Mouse (Mus musculus): ENCODE measurements around the gene Ankrd23. TPM values are rescaled to one million over a fixed set of nuclear protein-coding genes. Genes with fewer than 3 reads are reported as not detected.

Ankrd23 gene
- total RNA-seq, 2 experiments from 2014 or later, result 5.0 to 8.1 TPM

DNA sequence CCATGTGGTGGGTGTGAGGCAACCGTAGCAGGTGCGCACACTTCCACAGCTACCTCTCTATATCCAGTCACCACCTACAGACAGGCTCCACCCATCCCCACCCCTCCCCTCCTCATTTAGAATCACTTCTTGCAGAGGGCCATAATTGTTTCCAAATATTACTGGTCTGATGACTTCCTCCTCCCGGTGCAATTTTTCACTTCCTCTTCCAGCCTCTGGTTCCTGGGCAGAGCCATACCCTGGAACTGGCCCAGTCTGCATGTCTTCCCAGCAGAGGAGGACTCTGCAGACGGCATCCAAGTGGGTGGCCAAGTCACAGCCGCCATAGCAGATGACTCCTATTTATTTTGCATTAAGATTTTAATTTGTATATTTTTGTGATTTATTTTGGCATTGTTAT is 28.4 kb downstream of the Ankrd23 start:
- intact Hi-C loops (cut with DNase I), result no loop called here
- TF ChIP-seq CTCF (IDR thresholded peaks at IDR 0.05), result no peak
- no peak for DNase-seq (ENCODE audit: extremely low spot score in 1 of 2, low spot score in 2 of 2)
- H3K27ac ChIP-seq, result no peak overlapping the region
- H3K4me3 ChIP-seq, result no peak overlapping the region

DNA sequence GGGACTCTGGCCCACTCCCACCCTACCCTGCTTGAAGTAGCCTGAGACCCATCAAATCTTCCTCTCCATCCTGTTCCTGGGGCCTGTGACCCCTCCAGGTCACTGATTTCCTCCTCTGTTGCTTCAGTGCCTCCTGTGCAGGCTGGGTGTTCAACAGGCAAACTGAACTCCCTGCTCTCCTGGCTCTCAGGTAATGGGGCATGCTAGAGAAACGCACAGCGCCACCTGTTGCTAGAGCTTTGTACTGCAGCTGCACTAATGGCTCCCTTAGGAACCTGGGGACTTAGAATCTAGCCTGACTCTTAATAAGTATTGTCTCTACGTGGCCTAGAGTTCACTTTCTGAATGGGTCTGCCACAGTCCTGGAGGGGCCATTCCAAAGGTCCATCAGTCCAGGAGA is 35.4 kb downstream of the Ankrd23 start:
- DNase-seq (ENCODE audit: extremely low spot score in 1 of 2, low spot score in 2 of 2), result peak; percentile 64 to 79
- H3K27ac ChIP-seq, result no peak overlapping the region
- intact Hi-C loops (cut with DNase I), result loop anchor here (2.0 kb wide), 1 partner anchor 176 kb away; no protein-coding TSS in a partner anchor
- H3K4me3 ChIP-seq, result no peak overlapping the region
- peak; percentile 96 for TF ChIP-seq CTCF (IDR thresholded peaks at IDR 0.05)

DNA sequence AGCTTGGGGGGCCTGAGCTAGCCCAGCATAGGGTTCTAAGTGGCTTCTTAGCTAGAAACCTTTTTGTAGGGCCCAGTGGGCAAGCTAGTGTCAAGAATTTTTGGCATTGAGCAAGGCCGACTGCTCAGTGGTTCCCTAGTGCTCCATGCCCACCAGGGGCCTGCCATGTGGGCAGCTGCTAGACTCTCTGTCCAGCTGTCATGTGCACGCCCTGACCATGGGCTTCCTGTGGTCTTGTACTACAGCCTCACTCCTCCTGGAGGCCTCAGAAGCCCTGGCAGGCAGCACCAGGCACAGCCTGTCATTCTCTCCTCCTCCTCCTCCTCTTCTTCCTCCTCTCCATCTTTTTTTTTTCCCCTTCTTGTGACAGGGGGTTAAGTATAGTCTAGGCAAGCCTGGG is 39.4 kb downstream of the Ankrd23 start:
- DNase-seq (ENCODE audit: extremely low spot score in 1 of 2, low spot score in 2 of 2), result no peak
- no peak overlapping the region for H3K4me3 ChIP-seq
- no peak overlapping the region for H3K27ac ChIP-seq
- intact Hi-C loops (cut with DNase I), result no loop called here
- TF ChIP-seq CTCF (IDR thresholded peaks at IDR 0.05), result no peak

DNA sequence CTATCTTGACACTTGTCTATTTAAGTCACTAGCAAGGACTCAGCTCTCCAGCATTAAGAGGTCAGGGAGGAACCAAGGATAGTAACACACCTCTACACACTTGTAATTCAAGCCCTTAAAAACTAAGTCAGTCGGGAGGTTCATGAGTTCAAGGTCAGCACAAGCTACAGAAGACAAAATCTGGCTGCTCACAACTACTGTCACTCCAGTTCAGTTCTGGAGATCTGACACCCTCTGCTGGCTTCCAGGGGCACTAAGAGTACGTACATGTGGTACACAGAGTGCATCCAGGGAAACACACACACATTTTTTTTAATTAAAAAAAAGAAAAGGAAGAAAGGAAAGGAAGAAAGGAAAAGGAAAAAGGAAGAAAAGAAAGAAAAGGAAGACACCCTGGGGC is 40.0 kb downstream of the Ankrd23 start:
- intact Hi-C loops (cut with DNase I), result no loop called here
- TF ChIP-seq CTCF (IDR thresholded peaks at IDR 0.05), result peak; percentile 48
- Histone ChIP-seq H3K4me3 (no peak overlapping the region), H3K27ac (no peak overlapping the region)
- DNase-seq (ENCODE audit: extremely low spot score in 1 of 2, low spot score in 2 of 2), result no peak

DNA sequence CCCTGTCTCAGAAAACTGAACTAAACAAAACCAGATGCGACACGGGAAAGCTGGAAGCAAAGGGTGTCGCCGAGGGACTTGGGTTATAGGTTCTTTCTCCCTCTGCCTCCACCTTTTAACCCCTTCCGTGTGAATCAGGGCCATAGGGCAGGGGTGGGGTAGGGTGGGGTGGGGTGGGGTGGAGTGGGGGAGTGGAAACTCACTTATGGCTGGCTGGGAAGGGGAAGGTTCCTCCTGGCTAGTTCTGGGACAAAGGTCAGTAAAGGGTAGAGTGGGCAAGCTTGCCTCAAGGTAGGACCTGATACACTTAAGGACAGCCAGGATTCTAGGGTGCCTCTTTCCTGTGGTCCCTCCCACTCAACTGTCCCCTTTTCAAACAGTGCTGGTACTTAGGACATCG is 43.4 kb downstream of the Ankrd23 start:
- no peak for TF ChIP-seq CTCF (IDR thresholded peaks at IDR 0.05)
- no peak overlapping the region for H3K27ac ChIP-seq
- no peak for DNase-seq (ENCODE audit: extremely low spot score in 1 of 2, low spot score in 2 of 2)
- intact Hi-C loops (cut with DNase I), result no loop called here
- H3K4me3 ChIP-seq, result no peak overlapping the region

DNA sequence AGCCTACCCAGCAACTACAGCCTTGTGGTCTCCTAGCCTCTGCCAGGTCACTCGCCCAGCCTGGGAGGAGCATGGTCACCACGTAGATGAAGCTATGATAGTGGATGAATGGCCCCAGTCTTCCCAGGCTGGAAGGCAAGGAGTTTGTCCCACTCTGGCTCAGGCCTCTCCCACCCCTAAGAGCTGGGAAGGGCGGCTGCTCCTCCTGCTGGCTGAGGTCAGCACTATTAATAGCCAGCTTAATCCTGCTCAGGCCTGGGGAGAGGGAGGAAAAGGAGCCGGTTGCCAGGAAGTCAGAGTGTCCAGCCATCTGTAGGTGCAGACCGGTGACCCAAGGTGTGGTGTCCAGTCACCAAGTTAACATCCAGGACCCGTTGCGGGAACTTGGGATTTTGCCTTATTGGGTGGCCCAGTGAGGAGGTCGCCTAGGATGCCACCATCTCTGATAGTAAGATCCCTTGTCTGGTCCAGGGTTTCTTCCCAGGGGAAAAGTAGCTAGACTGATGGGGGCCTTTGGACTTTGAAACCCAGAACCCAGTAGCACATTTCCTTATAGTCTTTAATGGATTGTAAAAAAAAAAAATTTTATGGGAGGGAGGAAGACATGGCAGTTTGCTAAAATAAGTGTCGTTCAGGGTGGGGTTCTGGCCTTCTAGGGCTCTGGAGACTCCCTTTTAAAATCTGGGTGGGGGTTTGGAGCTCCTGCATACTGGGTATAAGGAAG is 44.1 kb downstream of the Ankrd23 start:
- H3K27ac ChIP-seq, result no peak overlapping the region
- DNase-seq (ENCODE audit: extremely low spot score in 1 of 2, low spot score in 2 of 2), result no peak
- TF ChIP-seq CTCF (IDR thresholded peaks at IDR 0.05), result peak; percentile 42
- intact Hi-C loops (cut with DNase I), result no loop called here
- H3K4me3 ChIP-seq, result no peak overlapping the region

DNA sequence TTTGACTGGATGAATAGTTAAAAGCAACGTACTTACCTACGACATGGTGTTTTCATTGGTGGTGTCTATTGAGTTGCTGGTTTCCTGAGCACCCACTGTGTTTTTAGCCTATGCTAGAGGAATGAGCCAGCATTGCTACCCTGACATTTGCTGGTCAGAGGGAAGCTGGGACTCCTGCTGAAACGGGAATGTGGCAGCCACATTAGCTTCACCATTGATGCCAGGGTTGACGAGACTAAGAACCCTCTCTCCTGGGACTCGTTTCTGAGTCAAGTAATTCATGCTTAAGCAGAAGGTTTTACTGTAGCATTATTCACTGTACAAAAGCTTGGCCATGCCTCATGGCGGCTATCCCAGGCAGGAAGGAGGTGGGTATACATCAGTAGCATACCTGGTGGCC is 47.0 kb downstream of the Ankrd23 start:
- Histone ChIP-seq H3K27ac (no peak overlapping the region), H3K4me3 (no peak overlapping the region)
- TF ChIP-seq CTCF (IDR thresholded peaks at IDR 0.05), result no peak
- intact Hi-C loops (cut with DNase I), result no loop called here
- DNase-seq (ENCODE audit: extremely low spot score in 1 of 2, low spot score in 2 of 2), result no peak

DNA sequence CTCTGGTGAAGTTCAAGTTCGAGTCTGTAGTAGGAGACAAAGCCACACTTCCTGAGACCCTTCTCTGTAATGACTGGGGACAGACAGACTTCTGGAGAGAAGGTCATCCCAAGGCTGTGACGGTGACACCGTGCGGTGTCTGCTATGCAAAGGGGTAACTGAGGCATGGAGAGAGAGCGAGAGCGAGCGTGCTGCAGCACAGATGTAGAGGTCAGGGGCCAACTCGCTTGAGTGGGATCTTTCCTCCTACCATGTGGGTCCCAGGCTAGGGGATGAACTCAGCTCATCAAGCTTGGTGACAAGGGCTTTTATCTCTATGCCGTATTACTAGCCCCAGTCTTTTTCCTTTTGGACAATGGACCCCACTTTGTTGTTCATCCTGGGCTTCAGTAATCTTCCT is 49.6 kb downstream of the Ankrd23 start:
- no peak for TF ChIP-seq CTCF (IDR thresholded peaks at IDR 0.05)
- DNase-seq (ENCODE audit: extremely low spot score in 1 of 2, low spot score in 2 of 2), result no peak
- intact Hi-C loops (cut with DNase I), result no loop called here

DNA sequence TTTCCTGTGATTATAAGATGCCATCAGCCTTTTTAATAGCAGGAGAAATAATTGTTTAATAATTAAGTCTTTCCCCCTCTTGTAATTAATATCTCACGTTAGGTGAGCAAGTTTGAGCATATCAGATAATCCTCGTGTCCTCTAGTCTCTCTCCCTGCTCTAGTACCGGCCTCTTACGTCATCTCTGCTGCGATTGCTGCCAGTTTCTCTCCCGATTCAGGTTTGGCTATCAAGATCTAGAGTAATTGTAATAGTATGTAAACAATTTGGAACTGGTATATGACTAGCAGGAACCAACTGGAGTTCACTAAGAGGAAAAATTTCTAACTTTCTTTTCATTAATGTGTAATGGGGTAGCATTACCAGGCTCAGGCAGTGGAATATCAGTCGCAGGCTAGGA is 51.6 kb downstream of the Ankrd23 start:
- no peak overlapping the region for H3K4me3 ChIP-seq
- no peak overlapping the region for H3K27ac ChIP-seq
- no peak for DNase-seq (ENCODE audit: extremely low spot score in 1 of 2, low spot score in 2 of 2)
- intact Hi-C loops (cut with DNase I), result no loop called here
- TF ChIP-seq CTCF (IDR thresholded peaks at IDR 0.05), result no peak

More for the DNA sequence above, 49.6 kb downstream of the Ankrd23 start:
- Histone ChIP-seq H3K4me3 (no peak overlapping the region), H3K27ac (no peak overlapping the region)

DNA sequence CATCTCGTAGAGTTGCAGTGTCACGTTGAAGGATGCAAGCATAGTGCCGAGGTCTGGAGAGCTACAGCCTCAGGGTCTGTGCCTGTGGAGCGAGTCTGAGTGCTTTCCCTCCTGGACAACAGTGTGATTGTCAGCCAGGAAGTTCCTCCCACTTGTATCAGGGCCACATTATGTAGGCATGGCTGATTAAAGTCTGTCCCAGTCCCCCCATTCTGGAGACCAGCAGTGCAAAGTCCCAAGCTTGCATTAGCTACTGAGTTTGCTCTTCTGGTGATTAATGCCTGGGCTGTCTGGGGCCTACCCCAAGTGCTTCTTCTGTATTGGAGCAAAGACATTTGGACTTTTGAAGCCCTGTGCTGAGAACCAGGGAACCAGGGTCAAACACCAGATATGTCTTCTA is 52.9 kb downstream of the Ankrd23 start:
- Histone ChIP-seq H3K27ac (no peak overlapping the region), H3K4me3 (no peak overlapping the region)
- intact Hi-C loops (cut with DNase I), result no loop called here
- no peak for DNase-seq (ENCODE audit: extremely low spot score in 1 of 2, low spot score in 2 of 2)
- no peak for TF ChIP-seq CTCF (IDR thresholded peaks at IDR 0.05)

Small RNAs within 50 kb of the gene (microRNA-seq; reads per million reads assigned to microRNA genes)
- 0 reads per million in 2 experiments for gene Gm47280

Other genes with a start within 250 kb of the Ankrd23 start
- 10 to 100 TPM; 16.1 to 23.5 TPM for gene Arid5a, start 229.2 kb downstream of the Ankrd23 start, total RNA-seq (2021)
- 10 to 100 TPM; 60.7 to 66.0 TPM for gene Kansl3, start 167.7 kb downstream of the Ankrd23 start, total RNA-seq (2021)
- not detected for gene Fer1l5, start 164.6 kb downstream of the Ankrd23 start, total RNA-seq (2021)
- 10 to 100 TPM; 43.5 to 51.0 TPM for gene Lman2l, start 91.6 kb downstream of the Ankrd23 start, total RNA-seq (2021)
- gene Cnnm4, start 65.3 kb downstream of the Ankrd23 start, total RNA-seq (2021), result 10 to 100 TPM; 13.2 to 13.8 TPM
- 10 to 100 TPM; 29.8 to 34.9 TPM for gene Cnnm3, start 25.0 kb downstream of the Ankrd23 start, total RNA-seq (2021)
- not detected for gene Gm42417, start 2.5 kb upstream of the Ankrd23 start, total RNA-seq (2021)
- 10 to 100 TPM; 12.0 to 14.8 TPM for gene Ankrd39, start 10.6 kb upstream of the Ankrd23 start, total RNA-seq (2021)
- 10 to 100 TPM; 17.7 to 18.4 TPM for gene Sema4c, start 21.5 kb upstream of the Ankrd23 start, total RNA-seq (2021)
- gene Fam178b, start 146.3 kb upstream of the Ankrd23 start, total RNA-seq (2021), result under 1 TPM in 1 of 2 experiments, not detected in 1; 0.40 TPM
- gene Cox5b, start 154.6 kb upstream of the Ankrd23 start, total RNA-seq (2021), result 100 to 1,000 TPM; 533 to 600 TPM
- gene 4933424G06Rik, start 173.3 kb upstream of the Ankrd23 start, total RNA-seq (2021), result under 1 TPM in 1 of 2 experiments, not detected in 1; 0.41 TPM
- gene Actr1b, start 177.5 kb upstream of the Ankrd23 start, total RNA-seq (2021), result 100 to 1,000 TPM; 323 to 361 TPM
- 1 to 10 TPM; 1.7 to 2.1 TPM for gene Zap70, start 224.9 kb upstream of the Ankrd23 start, total RNA-seq (2021)